Mouse (Mus musculus): ENCODE results near the gene Ica1. TPM values are rescaled to one million over a fixed set of nuclear protein-coding genes. Genes with fewer than 3 reads are reported as not detected.

Gene Ica1
- polyA plus RNA-seq, 2 experiments = 1.9 to 5.5 TPM

DNA sequence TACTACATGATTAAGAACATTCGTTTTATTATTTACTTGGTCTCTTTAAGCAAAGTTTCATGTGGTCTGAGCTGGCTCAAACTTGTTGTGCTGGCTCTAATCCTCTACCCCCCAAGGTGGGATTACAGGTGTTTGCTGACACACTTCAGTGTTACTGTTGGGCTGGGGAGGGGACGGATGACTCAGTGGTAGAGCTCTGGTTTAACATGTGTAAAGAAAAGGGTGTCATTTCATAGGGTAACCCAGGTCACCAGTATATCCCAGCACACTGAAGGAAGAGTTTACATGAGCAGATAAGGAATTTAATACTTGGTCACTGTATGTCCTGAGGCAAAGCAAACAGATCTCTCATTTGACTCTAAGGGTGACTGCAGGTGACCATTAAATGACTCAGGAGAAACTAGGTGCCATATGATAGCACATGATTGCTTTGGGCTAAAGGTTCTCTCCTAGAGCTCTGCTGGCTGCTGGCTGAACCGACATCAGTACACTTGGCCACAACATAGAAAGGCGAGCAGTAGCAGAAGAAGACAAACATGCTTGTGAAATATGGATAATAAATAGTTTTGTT, 128.9 kb downstream of the Ica1 start:
- peaks cover 8 to 18% of the 10 kb centered on the region in 2 experiments; a peak in 3 of 4 replicates for H3K4me1 ChIP-seq (replicated peaks; ENCODE audit: control insufficient read depth in 2 of 2, insufficient read depth in 2 of 2, low read length in 1 of 2)
- no peak for TF ChIP-seq CTCF (IDR thresholded peaks at IDR 0.05; ENCODE audit: low read depth)
- TF ChIP-seq EP300 (IDR thresholded peaks at IDR 0.05; ENCODE audit: low read depth) = no peak
- no peak overlapping the region for H3K9ac ChIP-seq (replicated peaks)
- WGBS (ENCODE audit: insufficient replicate concordance) = 57% methylated on average over 4 of the region's 4 CpGs
- no peaks in the 10 kb centered on the region for H3K9me3 ChIP-seq (ENCODE audit: control insufficient read depth, low read length)
- no peak overlapping the region for H3K4me3 ChIP-seq (ENCODE audit: insufficient read depth in 1 of 2, low read depth in 2 of 2, low read length in 2 of 2)
- no peaks in the 10 kb centered on the region for H3K27me3 ChIP-seq (ENCODE audit: control insufficient read depth, insufficient read depth, low read length)
- H3K36me3 ChIP-seq (replicated peaks; ENCODE audit: control insufficient read depth, insufficient read depth, low read depth) = no peaks in the 10 kb centered on the region
- no peak overlapping the region for H3K4me2 ChIP-seq (ENCODE audit: low read depth)
- H3K27ac ChIP-seq = no peak overlapping the region
- ATAC-seq (ENCODE audit: insufficient read depth) (no peak), DNase-seq (ENCODE audit: low read depth in 3 of 3, low spot score in 3 of 3) (no peak)

DNA sequence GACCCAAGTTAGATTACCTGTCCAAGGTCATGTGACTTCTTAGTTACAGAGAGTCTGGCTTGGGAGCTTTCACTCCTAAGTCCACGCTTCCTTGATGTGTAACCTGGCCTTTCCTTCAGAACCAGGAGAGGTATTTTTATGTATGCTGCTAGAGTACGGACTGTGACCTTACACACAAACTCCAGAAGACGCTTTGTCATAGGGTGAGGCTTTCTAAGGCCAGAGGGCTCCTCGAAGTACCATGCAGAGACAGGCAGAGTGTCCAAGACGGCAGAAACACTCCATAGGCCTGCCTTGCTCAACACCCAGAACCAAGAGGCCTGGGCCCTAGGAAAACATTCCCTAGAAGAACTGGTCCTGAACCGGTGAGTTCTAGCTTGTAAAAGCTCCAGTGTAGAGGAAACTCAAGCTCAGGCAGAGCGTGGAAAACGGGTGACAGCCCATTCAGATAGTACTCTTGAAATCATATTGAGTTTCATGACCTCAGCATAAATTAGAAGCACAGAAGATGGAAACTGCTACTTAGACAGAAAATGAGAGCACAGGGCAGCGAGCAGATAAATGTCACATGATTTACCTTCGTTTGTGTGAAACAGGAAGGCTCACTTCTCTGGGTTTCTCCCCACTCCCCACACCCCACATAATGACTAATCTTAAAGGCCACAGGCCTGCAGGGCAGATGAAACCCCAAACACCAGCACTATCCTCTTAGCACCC, 129.9 kb downstream of the Ica1 start:
- ATAC-seq (ENCODE audit: insufficient read depth) (no peak), DNase-seq (ENCODE audit: low read depth in 3 of 3, low spot score in 3 of 3) (no peak)
- Histone ChIP-seq H3K27me3 (ENCODE audit: control insufficient read depth, insufficient read depth, low read length) (no peaks in the 10 kb centered on the region), H3K36me3 (replicated peaks; ENCODE audit: control insufficient read depth, insufficient read depth, low read depth) (no peaks in the 10 kb centered on the region), H3K4me3 (ENCODE audit: insufficient read depth in 1 of 2, low read depth in 2 of 2, low read length in 2 of 2) (no peak overlapping the region), H3K27ac (no peak overlapping the region), H3K4me1 (replicated peaks; ENCODE audit: control insufficient read depth in 2 of 2, insufficient read depth in 2 of 2, low read length in 1 of 2) (peaks cover 8 to 18% of the 10 kb centered on the region in 2 experiments; a peak in 3 of 4 replicates), H3K4me2 (ENCODE audit: low read depth) (no peak overlapping the region), H3K9me3 (ENCODE audit: control insufficient read depth, low read length) (no peaks in the 10 kb centered on the region), H3K9ac (replicated peaks) (no peak overlapping the region)
- 56% methylated on average over 10 of the region's 10 CpGs for WGBS (ENCODE audit: insufficient replicate concordance)
- no peak for TF ChIP-seq CTCF (IDR thresholded peaks at IDR 0.05; ENCODE audit: low read depth)
- TF ChIP-seq EP300 (IDR thresholded peaks at IDR 0.05; ENCODE audit: low read depth) = no peak

DNA sequence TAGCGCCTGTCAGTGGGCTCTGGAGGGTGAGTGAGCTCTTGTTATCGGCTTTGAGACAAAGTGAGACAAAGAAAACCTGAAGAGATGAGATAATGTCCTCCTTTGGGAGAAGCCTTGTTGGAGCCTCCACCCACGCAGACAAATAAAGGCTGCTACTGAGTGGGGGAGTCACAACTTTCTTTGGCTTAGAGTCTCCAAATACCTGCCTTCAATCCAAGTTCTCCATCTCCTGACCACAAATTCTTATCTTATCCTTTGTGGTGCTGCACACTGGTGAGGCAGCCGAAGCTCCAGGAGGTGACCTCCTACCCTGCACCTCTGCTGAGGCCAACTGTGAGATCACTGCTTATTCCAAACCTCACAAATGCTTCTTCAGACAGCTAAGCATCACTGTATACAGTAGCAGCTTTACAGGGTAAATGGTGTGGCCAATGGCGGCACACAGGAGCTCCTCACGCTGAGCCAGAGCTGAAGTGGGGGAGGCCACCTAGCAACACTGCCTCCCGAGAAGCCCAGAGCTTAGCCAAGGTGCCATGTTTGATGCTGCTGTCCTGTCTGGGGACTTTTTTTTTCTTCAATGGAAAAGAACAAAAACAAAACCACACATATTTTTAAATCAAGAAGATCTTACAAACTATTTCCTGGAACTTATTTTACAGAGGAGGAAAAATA, 130.6 kb downstream of the Ica1 start:
- ATAC-seq (ENCODE audit: insufficient read depth) = peak; percentile 80
- DNase-seq (ENCODE audit: low read depth in 3 of 3, low spot score in 3 of 3) = peak in 2 of 3 experiments; percentile 19 to 37
- peak overlapping the region; percentile 23 for H3K4me2 ChIP-seq (ENCODE audit: low read depth)
- no peaks in the 10 kb centered on the region for H3K36me3 ChIP-seq (replicated peaks; ENCODE audit: control insufficient read depth, insufficient read depth, low read depth)
- no peaks in the 10 kb centered on the region for H3K9me3 ChIP-seq (ENCODE audit: control insufficient read depth, low read length)
- no peak overlapping the region for H3K27ac ChIP-seq
- TF ChIP-seq CTCF (IDR thresholded peaks at IDR 0.05; ENCODE audit: low read depth) (no peak), EP300 (IDR thresholded peaks at IDR 0.05; ENCODE audit: low read depth) (peak; percentile 60)
- H3K27me3 ChIP-seq (ENCODE audit: control insufficient read depth, insufficient read depth, low read length) = no peaks in the 10 kb centered on the region
- H3K4me1 ChIP-seq (replicated peaks; ENCODE audit: control insufficient read depth in 2 of 2, insufficient read depth in 2 of 2, low read length in 1 of 2) = peaks cover 8 to 18% of the 10 kb centered on the region in 2 experiments; a peak in 3 of 4 replicates
- 20% methylated on average over 7 of the region's 7 CpGs for WGBS (ENCODE audit: insufficient replicate concordance)
- H3K4me3 ChIP-seq (ENCODE audit: insufficient read depth in 1 of 2, low read depth in 2 of 2, low read length in 2 of 2) = no peak overlapping the region
- no peak overlapping the region for H3K9ac ChIP-seq (replicated peaks)

DNA sequence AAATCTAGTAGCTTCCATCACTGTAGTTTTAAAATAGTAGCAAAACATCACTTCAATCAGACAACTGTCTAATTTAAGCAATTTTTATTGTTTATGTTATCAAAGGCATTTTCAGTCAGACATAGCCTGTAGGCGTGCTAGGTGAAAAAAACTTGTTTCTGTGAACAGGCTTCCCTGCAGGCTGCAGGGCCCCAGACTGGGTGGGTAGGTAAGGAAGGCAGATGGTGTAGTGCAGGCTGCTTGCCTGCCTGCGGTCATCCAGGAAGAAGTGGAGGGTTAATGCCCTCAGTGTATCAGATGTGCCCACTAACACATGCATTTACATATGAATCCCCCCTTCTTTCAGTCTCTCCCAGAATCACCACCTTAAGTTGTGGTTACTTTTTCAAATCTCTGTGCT, 132.6 kb downstream of the Ica1 start:
- no peak overlapping the region for H3K4me2 ChIP-seq (ENCODE audit: low read depth)
- 58% methylated on average over 2 of the region's 2 CpGs for WGBS (ENCODE audit: insufficient replicate concordance)
- no peaks in the 10 kb centered on the region for H3K9me3 ChIP-seq (ENCODE audit: control insufficient read depth, low read length)
- peaks cover 8 to 18% of the 10 kb centered on the region in 2 experiments; a peak in 3 of 4 replicates for H3K4me1 ChIP-seq (replicated peaks; ENCODE audit: control insufficient read depth in 2 of 2, insufficient read depth in 2 of 2, low read length in 1 of 2)
- no peak overlapping the region for H3K9ac ChIP-seq (replicated peaks)
- H3K4me3 ChIP-seq (ENCODE audit: insufficient read depth in 1 of 2, low read depth in 2 of 2, low read length in 2 of 2) = no peak overlapping the region
- H3K36me3 ChIP-seq (replicated peaks; ENCODE audit: control insufficient read depth, insufficient read depth, low read depth) = no peaks in the 10 kb centered on the region
- no peak for DNase-seq (ENCODE audit: low read depth in 3 of 3, low spot score in 3 of 3)
- no peak for ATAC-seq (ENCODE audit: insufficient read depth)
- no peak overlapping the region for H3K27ac ChIP-seq
- no peaks in the 10 kb centered on the region for H3K27me3 ChIP-seq (ENCODE audit: control insufficient read depth, insufficient read depth, low read length)
- TF ChIP-seq EP300 (IDR thresholded peaks at IDR 0.05; ENCODE audit: low read depth) (no peak), CTCF (IDR thresholded peaks at IDR 0.05; ENCODE audit: low read depth) (no peak)

DNA sequence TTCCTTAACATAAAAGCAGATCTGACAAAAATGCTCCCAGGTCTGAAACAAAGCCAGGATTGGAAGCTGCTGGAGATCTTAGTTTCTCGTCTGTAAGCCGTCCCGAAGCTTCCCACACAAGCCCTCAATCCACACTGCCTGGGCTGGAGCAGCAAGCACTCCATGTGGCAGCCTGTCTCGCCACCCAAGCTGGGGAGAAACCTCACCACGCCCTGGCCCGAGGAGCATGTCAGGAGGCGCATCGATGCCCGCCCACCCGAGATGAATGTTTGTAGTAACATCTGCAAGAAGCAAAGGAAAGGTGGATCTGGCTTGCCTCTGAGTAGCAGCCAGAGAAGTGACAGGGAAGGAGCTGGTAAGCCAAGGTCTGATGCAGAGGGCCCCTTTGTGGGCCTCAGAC, 133.6 kb downstream of the Ica1 start:
- Histone ChIP-seq H3K4me1 (replicated peaks; ENCODE audit: control insufficient read depth in 2 of 2, insufficient read depth in 2 of 2, low read length in 1 of 2) (peaks cover 8 to 18% of the 10 kb centered on the region in 2 experiments; a peak in 3 of 4 replicates), H3K9me3 (ENCODE audit: control insufficient read depth, low read length) (no peaks in the 10 kb centered on the region), H3K27ac (no peak overlapping the region), H3K9ac (replicated peaks) (no peak overlapping the region), H3K4me2 (ENCODE audit: low read depth) (no peak overlapping the region), H3K27me3 (ENCODE audit: control insufficient read depth, insufficient read depth, low read length) (no peaks in the 10 kb centered on the region), H3K36me3 (replicated peaks; ENCODE audit: control insufficient read depth, insufficient read depth, low read depth) (no peaks in the 10 kb centered on the region), H3K4me3 (ENCODE audit: insufficient read depth in 1 of 2, low read depth in 2 of 2, low read length in 2 of 2) (no peak overlapping the region)
- no peak for DNase-seq (ENCODE audit: low read depth in 3 of 3, low spot score in 3 of 3)
- no peak for TF ChIP-seq CTCF (IDR thresholded peaks at IDR 0.05; ENCODE audit: low read depth)
- TF ChIP-seq EP300 (IDR thresholded peaks at IDR 0.05; ENCODE audit: low read depth) = no peak
- ATAC-seq (ENCODE audit: insufficient read depth) = no peak
- WGBS (ENCODE audit: insufficient replicate concordance) = 73% methylated on average over 10 of the region's 10 CpGs

Measured in liver, embryonic 14.5 days (tissue).